19 mouse cellular contexts compared by ENCODE assay signal in genomic region chr6:112818403-112818901, GRCm38 (mm10).
"Had no signal": no experiment of that assay in that cellular context is flagged by ENCODE, and none has a peak within 500 bp of the region (broad histone marks: within the 10 kb centered on the region; RNA-seq: fewer than 3 reads in every experiment).

No protein-coding gene starts in this region.

- H3K27ac ChIP-seq: kidney, embryonic 15.5 days; left cerebral cortex, adult 2 months; liver, embryonic 13.5 days; stomach, embryonic 15.5 days had no signal

- DNase-seq: kidney, adult 8-10 months; kidney, postnatal 10 days; kidney, postnatal 4 days; layer of hippocampus, postnatal 36 days; liver, embryonic 13.5 days; lung, adult 2 months; lung, postnatal 14 days; lung, postnatal 4 days; retina, postnatal 1 day; right cerebral cortex, postnatal 25 days; spleen, adult 18-20 months; thymus, postnatal 25 days had no signal

- H3K27me3 ChIP-seq: kidney, embryonic 15.5 days; liver, embryonic 13.5 days; midbrain, embryonic 15.5 days; neural tube, embryonic 13.5 days; stomach, embryonic 15.5 days had no signal

- H3K9me3 ChIP-seq: kidney, embryonic 15.5 days; liver, embryonic 13.5 days; midbrain, embryonic 15.5 days; neural tube, embryonic 13.5 days; stomach, embryonic 15.5 days had no signal

- H3K4me2 ChIP-seq: kidney, embryonic 15.5 days; liver, embryonic 13.5 days; midbrain, embryonic 11.5 days; midbrain, embryonic 15.5 days; neural tube, embryonic 13.5 days; stomach, embryonic 15.5 days had no signal

- H3K36me3 ChIP-seq: kidney, embryonic 15.5 days; liver, embryonic 13.5 days; midbrain, embryonic 15.5 days; stomach, embryonic 15.5 days had no signal

- H3K4me1 ChIP-seq: liver, embryonic 13.5 days had no signal

- H3K9ac ChIP-seq: kidney, embryonic 15.5 days; liver, embryonic 13.5 days; midbrain, embryonic 15.5 days; neural tube, embryonic 13.5 days; stomach, embryonic 15.5 days had no signal

- H3K4me3 ChIP-seq: kidney, embryonic 15.5 days; left cerebral cortex, adult 2 months; liver, embryonic 13.5 days; midbrain, embryonic 15.5 days; myocyte; neural tube, embryonic 13.5 days; stomach, embryonic 15.5 days had no signal

- ATAC-seq: midbrain, embryonic 15.5 days had no signal
